Mouse (Mus musculus): ENCODE measurements around the gene Synj2.
A peak's percentile ranks its signal among the peaks of the same experiment; 100 is the strongest.
"Not testable (repeated sequence)": the region's sequence is repeated elsewhere in the genome, so short reads cannot be mapped to it uniquely, and the experiment has no call there.

The Synj2 gene

DNA sequence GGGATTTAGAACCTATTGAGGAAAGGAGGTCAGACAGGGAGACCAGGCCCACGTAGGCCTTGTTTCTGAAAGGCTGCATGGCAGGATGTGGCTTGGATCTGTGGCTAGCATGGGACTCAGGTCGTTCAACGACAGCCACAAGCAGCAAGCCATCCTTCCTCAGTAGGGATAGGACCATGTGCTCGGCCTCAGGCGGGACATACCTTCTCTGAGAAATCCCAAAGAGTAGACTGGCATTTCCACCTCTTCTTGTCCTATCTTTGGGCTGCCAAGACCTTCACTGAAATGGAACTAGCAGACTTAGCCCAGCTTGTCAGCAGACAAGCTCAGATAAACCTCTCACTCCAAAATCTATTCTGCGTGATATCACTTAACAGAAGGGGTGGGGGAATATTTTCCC, 62.6 kb downstream of the Synj2 start:
- DNase-seq, result no peak

DNA sequence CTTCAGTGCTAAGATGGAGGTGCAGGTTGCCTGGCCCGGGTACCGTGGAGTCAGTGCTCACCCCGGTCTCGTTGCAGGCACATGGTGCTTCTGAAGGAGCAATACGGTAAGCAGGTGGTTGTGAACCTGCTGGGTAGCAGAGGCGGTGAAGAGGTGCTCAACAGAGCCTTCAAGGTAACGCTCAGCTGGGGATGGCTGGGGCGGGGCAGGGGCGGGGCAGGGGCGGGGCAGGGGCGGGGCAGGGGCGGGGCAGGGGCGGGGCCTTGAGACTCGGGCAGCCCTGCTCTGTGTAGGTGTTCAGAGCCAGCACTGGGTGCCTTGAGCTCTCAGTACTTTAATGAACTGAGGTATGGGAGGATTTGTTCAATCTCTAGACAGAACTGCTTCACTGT, 64.2 kb downstream of the Synj2 start:
- DNase-seq, result no peak

DNA sequence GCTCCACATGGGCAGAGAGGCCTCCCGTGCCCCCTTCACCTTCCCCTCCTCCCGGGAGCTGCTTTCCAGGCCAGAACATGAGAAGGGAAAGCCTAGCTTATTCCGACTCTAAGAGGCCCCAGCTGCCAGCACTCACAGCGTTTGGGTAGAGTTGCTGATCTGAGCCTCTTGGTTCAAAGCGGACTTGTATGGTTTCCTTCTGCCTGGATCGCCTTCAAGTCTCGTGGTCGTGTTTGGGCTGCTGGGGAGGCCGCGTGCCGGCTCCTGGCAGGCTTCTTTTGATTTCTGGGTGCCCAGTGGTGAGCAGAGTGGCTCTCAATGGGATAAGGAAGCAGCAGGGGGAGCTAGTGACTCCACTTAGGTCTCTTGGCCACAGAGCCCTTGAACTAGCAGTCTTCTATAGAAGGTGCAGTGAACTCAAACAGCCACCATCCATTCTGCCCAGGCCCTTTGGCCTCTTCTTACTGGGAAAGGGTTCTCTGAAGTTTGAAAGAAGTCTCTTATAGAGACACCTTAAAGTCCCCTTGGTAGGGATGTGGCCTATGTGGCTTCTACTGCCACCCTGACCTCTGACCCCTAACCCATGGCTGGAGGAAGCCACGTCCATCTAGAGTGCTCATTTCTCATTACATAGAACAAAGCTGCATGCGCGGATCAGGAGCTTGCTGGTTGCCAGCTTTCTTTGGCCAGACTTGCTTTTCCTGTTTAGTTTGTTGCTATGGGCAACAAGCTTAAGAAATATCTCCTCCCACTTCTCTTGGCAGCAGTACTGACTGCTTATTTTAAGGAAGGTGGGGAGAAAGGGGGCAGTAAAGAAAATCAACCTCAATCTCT, 64.8 kb downstream of the Synj2 start:
- no peak for DNase-seq

DNA sequence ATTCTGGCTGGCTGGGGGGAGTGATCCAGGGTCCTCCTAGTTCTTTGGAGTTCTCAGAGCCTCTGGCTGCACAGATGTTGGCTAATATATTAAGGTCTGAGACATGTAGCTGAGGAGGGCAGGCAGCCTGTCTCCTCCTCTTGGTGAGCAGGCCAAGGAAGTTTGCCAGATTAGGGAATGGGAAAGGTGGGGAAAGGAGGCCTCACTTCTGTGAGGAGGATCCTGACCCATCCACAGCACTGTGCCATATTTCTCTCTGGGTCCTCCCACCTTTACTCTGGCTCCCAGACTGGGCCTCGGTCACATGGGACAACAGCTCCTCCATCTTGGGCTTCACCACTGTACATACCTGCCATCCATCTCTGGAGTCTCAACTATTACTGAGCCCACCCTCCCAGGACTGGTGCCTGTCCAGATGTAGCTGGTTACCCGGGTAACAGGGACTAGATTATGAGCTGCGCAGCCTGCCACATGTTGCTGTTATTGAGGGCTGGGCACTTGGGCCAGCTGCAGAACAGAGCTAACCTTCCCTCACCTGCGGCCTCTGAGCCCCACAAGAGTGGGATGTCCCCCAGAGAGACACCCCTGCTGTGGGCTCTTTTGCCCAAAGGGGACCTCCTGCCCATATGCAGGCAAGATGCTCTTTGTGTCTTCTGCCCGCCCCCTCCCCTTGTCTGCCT, 66.2 kb downstream of the Synj2 start:
- no peak for DNase-seq

DNA sequence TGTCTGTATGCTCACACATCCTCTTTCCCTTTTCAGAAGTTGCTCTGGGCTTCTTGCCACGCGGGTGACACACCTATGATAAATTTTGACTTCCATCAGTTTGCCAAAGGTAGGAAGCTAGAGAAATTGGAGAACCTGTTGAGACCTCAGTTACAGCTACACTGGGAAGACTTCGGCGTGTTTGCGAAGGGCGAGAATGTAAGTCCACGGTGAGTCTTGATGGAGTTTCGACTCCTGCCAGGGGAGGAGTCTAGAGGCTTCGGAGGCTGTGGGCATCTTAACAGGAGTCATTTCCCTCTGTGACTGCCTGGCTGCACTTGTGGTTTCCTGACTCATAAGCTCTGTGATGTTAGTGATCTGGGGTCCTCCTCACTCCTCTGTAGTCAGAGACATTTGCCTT, 66.8 kb downstream of the Synj2 start:
- no peak for DNase-seq

DNA sequence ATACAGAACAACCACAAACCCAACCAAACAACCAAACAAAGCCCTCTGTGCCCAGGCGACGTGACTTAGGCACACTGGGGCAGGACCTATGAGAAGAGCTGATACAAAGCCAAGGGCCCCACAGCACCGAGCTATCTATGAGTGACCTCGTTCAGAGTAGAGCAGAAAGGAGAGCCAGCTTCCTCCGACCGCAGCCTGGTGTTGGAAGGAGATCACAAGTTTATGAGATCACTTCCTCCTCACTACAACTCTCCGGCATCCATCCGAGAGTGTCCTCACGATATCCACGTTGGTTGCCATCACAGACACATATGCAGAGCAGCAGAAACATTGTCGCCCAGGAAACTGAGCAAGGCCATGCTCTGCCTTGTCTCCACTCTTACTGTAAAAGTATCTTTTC, 67.5 kb downstream of the Synj2 start:
- no peak for DNase-seq

DNA sequence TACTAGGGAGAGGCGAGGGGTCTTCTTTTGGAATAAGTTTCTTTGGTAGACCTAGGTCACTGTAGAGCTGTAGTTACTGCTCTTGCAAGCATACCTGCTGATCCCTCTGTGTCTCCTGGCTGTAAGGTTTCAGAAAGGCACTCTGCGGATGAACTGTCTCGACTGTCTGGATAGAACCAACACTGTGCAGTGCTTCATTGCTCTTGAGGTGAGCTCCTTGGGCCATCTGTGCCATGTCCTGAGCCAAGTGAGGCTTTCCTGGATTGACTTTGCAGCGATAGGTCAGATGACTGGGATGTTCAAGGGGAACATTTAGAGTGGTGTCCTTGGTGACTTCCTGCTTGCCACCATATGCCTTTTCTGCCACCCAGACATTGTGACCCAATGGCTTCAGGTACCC, 68.5 kb downstream of the Synj2 start:
- DNase-seq, result no peak

DNA sequence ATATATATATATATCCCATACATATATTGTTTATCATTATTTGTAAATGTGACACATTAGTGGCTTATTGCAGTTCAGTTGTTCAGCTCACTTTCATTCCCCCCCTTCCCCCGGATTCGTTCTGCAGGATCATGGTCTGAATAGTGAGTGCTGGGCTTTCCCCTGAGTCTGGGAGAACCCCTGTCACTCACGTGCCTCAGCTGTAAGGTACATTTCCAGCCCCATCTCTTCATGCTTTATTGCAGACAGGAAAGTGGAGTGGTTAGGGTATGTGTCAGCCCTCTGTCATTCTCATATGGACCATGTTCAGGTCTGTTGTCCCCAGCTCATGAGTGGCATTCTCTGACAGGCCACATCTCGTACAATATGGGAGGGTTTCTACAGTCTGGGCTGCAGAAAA, 72.0 kb downstream of the Synj2 start:
- DNase-seq, result no peak

DNA sequence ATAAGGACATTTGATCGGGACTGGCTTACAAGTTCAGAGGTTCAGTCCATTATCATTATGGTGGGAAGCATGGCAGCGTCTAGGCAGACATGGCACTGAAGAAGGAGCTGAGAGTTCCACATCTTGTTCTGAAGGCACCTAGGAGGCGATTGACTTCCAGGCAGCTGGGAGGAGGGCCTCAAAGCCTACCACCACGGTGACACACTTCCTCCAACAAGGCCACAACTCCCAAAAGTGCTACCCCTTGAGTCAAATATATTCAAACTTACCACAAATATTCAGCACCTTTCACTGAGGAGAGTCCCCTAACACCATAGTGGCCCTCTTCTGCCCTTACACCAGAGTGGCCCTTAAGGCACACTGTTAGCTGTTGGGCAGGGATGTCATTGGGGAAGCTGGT, 73.9 kb downstream of the Synj2 start:
- DNase-seq, result no peak

DNA sequence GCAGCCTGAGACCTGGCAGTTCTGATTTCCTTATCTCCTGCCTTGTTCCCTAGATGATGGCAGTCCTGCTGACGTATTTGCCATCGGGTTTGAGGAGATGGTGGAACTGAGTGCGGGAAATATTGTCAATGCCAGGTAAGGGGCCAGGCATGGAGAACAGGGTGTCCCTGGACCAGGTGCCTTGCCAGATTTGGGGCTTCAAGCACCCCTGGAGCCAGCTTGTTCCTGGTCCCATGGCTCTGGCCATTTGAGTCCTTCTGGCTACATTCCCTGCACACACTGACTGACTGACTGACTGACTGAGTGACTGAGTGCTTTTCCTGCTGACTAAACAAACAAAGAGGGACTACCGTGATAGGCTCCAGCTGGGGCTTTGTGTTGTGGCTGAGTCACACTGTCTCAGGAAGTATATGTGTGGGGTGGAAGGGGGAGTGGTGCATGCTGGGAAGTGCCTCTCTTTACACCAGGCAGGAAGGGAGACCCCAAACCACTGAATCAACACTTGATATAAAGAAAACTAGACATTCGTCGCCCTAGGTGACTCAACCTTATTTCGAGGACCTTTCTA, 75.2 kb downstream of the Synj2 start:
- no peak for DNase-seq

DNA sequence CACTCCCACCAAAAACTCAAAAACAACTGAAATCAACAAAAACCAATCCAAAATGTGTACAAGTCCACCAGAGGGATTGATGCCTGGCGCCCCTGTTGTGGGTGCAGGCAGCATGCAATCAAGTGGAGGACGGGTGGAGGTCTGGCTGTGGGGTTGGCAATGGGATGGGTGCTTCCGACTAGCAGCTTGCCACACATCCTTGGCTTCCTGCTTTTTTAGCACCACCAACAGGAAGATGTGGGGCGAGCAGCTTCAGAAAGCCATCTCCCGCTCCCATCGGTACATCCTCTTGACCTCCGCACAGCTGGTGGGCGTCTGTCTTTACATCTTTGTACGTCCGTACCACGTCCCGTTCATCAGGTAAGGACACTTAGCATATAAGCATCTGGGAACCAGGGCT, 76.2 kb downstream of the Synj2 start:
- no peak for DNase-seq

DNA sequence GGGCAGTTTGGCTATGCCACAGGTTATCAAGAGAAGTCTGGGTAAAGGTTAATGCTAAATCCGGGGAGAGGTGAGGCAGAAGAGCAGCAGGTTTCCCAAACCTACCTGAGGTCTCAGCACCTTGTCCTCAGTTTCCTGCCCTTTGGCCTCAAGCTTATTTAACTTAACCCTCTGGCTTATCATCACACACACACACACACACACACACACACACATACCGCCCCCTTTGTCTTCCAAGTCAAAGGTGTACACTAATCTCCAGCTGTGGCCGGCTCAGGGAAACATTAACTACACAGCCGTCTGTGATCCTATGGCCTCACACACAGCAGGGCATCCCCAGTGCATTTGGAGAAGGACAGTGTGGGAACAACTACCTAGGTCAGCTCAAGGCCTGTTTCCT, 77.3 kb downstream of the Synj2 start:
- no peak for DNase-seq

DNA sequence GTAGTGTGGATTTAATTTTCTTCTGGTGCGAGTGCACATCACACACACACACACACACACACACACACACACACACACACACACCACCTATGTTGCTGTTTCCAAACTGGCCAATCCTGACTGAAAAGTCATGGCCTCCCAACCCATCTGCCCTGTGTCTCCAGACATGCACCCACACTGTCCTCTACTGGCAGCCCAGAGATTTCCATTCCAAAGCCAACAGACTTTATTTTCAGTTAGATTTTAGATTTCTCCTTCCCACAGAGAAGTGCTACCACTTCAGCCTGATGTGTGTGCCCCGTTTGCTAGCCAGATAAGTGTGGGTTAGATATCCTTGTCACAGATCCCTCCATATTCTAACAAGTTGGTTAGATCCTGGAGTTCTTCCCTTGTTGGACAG, 78.7 kb downstream of the Synj2 start:
- DNase-seq, result peak; percentile 59 to 62

DNA sequence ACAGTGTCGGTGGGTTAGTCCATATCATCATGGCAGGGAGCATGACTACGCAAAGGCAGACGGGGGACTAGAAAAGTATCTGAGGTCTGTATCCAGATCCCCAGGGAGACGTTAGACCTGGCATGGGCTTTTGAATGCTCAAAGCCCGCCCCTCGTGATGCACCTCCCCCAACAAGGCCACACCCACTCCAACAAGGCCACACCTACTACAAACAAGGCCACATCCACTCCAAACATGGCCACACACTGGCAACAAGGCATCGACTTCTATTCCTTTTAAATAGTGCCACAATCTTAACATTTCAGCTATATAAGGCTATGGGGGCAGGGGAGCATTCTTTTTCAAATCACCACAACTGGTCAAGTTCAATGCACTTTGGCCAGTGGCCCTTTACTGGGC, 79.6 kb downstream of the Synj2 start:
- DNase-seq, result no peak

DNA sequence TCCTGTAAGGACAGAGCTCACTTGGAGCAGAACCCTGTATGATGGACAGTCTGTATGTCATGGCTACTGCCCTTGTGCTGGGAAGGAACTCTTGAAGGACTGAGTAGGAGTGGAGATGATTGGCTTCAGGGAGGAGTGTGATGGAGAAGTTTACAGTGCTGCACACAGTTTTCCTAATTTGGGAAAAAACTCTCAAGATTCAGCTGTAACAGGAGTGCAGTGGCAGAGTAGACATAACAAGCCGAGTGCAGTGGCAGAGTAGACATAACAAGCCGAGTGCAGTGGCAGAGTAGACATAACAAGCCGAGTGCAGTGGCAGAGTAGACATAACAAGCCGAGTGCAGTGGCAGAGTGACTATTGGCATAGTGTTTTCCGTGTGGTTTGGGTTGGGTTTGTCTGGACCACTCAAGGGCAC, 80.3 kb downstream of the Synj2 start:
- not testable (repeated sequence) for DNase-seq

DNA sequence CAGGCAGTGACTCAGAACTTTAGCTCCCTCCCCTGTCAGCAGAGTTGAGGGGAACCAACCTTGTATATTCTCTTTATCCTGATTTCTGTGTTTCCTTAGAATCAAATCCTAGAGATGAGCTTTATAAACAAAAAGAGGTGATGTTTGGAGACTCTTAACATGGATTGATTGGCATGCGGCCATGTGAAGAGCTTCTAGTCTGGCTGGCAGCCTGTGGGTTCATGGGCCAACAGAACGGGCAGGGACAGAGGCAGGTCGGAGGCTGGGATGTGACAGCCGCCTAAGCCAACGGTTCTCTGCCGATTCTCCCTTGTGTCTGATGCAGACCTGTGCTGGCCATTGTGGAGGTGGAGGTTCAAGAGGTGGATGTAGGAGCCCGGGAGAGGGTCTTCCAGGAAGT, 84.8 kb downstream of the Synj2 start:
- DNase-seq, result no peak

DNA sequence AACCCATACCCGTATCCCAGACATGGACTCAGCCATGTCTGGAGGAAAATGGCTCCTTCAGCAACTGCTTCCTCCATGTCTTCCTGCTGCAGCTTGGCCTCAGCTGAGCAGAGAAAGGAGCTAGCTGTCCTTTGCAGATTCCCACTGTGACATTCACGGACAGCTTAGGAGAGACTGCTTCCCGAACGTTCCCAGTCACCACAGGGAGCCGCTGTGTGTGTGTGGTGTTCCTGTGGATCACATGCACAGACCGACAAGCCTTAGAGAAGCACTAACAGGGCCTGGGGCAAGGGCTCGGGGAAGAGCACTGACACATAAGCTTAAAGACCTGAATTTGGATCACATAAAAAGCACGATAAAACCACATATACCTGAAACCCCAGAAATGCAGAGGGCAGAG, 94.6 kb downstream of the Synj2 start:
- no peak for DNase-seq

DNA sequence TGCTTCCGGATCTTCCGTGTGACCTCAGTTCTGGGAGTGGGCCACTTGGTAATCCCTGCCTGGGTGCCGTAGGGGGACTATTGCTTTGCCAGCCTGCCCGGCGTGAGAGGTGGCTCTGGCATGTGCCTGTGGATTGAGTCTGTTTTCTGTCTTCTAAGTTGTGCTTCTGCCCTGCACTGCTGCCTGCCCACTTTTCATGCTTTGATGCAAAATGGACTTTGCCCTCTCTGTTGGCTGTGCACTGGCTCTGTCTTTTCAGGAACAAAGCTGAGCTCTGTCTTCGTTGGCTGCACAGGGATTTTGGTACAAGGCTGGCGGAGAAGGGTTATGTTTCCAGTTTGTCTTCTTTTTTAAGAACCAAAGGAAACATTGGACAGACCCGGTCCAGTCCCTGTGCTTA, 95.4 kb downstream of the Synj2 start:
- DNase-seq, result no peak

DNA sequence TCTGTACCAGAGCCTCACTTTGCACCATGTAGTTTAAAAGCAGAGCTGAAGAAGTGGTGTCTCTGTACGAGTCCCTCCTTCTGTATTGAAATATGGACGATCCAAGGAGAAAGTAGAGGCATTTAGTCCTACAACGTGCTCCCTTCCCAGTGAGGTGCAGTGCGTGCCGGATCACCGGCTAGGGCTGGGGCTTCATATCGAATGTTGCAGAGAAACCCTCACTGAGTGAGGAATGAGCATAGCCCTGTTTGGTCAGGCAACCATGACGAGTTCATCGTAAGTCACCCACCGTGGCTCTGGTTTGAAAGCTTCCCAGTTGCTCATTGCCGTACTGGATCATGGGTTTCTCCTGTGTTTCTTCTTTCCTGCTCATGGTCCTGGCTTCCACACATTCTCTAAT, 95.8 kb downstream of the Synj2 start:
- no peak for DNase-seq

DNA sequence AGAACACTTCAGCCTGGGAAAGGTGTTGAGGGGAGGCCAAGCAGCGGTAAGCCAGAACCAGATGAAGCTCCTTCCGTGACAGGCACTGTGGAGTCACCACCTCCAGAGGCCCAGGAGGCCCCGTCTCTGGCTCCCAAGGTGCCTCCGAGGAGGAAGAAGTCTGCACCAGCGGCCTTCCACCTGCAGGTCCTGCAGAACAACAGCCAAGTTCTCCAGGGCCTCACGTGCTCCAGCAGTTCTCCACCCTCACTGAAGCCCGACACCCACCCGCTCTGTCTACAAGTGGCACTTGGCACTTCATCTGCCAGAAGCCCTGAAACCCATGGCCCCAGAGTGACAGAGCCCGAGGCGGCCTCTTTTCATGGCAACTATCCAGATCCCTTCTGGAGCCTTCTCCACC, 96.4 kb downstream of the Synj2 start:
- DNase-seq, result no peak

DNA sequence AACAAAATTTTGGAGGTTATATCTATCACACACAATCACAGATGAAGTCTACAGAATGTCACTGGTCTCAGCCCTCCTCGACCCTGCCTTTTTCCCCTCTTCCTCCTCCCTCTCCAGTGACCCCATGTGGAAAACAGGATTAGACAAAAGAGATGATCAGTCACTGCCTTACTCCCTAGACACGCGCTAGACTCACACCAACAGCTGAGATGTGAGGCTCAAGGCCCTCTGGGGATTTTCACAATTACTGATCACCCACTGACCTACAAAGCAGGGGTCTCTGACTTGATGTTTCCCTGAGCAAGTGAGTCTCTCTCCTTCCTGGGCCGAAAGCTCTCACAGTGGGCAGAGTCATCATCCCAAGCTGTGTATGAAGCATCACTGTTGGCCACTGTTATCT, 111.7 kb downstream of the Synj2 start:
- DNase-seq, result no peak

DNA sequence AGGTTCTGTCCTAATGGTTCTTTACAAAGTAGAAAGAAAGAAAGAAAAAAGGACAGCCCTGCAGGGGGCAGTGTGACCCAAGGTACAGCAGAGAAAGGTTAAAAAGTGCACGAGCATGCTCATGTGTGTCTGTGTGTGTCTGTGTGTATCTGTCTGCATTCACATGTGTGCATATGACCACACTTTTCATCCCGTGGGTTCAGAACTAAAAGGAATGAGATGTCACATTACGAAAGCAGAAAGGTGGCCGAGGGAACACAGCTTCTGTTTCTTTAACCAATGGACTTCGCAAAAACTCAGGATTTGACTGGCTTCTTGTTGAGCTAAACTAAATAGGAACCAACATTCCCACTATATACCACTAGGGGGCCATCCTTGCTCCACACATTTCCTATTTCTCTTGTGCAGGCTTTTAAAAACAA, 113.9 kb downstream of the Synj2 start:
- DNase-seq, result peak in 1 of 2 experiments; percentile 40

DNA sequence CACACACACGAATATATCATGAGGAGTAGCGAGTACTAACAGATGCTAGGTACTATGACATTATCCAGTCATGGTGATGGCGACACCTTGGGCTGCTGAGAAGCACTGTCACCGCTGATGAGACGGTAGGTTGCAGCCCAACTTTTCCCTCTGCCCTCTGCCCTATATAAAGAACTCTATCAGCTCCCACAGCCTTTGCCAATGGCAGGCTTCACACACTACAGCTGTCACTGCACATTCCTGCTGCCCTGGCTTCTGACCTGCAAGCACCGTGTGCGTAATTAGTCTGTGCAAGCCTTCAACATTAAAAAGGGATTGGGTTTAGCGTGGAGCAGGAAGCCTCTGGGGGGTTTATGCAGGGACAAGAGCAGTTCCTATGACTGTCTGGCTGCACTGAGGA, 121.7 kb downstream of the Synj2 start:
- no peak for DNase-seq

DNA sequence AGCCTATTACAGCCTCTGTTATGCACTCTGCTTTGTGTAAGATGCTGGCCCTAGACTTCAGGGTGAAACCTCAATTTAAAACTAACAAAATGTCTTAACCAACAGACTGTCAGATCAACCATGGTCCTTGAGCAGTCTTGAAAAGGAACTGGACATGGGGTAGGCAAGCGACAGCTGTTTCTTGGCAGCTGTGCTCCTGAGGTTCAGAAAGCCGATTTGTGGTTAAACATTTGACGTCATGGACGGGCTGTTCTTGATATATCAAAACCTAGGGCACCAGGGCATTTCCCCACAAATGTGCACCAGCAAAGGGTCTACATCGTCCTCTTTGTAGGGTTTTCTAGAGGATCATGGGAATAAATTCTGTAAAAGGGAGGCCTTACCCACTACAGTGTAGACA, 122.5 kb downstream of the Synj2 start:
- DNase-seq, result no peak
